Mouse (Mus musculus) liver, adult 2 months (tissue): ENCODE measurements around the gene Slco4a1.

ENCODE experiments used
- CTCF ChIP-seq: fragments of 200-500 bp; IDR thresholded peaks from 2 replicates; pipeline ENCODE4 v1.5.1; 2011; ENCODE audit warnings: low read depth, low read length, control low read depth
- POLR2A ChIP-seq: fragments of 200-500 bp; IDR thresholded peaks from 2 replicates; pipeline ENCODE4 v1.6.1; 2011; ENCODE audit warnings: low read length, control low read depth; ENCODE audit not compliant: insufficient read depth; ENCODE audit errors: extremely low read depth

DNA sequence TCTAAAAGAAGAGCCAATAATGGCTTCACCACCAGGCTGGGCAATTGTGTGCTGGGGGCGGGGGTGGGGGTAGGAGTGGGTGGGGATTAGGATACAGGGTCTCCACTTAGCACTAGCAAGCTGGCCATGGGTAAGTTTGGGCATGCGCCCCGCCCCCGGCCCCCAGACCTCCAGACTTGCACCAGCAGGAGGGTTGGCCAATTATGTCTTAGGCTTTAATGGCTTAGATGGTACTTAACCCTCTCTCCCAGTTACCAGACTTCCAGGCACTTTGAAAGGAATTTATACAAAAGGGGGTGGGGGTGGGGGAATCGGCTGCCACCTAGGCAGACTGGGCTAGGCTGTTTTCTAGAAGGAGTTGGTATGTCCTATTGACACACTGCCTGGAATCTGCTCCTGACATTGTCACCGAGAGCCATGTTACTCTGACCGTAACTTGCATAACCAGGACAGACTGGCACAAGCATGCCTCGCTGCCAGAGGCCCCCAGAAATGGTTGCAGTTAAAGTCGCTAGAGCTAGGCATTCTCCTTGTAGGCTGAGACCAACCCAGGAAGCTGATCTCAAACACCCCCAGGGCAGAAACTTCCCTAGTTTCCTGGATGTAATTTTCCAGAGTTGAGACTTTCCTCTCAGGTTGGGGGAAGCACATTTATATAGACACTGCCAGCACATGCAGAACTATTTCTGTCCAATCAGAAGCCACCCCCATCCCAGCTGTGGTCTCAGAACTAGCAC is 15.3 kb upstream of the Slco4a1 start:
- no peak for TF ChIP-seq CTCF
- no peak for TF ChIP-seq POLR2A
